Mouse (Mus musculus): ENCODE measurements around the gene Tom1l2. TPM values are rescaled to one million over a fixed set of nuclear protein-coding genes. Genes with fewer than 3 reads are reported as not detected.

Gene Tom1l2
- polyA plus RNA-seq, 1 experiment: 27.6 TPM

DNA sequence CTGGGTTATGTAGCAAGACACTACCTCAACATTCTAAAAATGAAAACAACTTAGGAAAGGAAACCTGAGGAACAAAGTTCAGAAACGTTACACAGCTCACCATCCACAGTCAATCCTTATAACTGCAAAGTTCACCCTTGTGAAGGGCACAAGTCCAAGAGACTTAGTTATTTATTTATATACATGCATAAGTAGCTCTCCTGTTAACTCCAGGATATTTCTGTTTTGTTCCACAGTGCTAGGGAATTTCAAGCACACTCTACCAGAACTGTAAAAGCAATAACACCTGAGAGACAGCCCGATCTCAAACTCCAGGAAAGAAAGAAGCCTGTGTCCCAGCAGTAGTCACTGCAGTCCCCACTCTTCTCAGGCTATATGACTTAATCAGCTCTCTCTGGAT lies 31.3 kb downstream of the Tom1l2 start:
- H3K4me1 ChIP-seq (ENCODE audit: control insufficient read depth, insufficient read depth, insufficient read length, low read length): peaks cover 3% of the 10 kb centered on the region
- H3K27ac ChIP-seq (replicated peaks; ENCODE audit: low read depth, low read length): no peak overlapping the region
- H3K4me3 ChIP-seq (ENCODE audit: insufficient read depth, low read depth, low read length): no peak overlapping the region

DNA sequence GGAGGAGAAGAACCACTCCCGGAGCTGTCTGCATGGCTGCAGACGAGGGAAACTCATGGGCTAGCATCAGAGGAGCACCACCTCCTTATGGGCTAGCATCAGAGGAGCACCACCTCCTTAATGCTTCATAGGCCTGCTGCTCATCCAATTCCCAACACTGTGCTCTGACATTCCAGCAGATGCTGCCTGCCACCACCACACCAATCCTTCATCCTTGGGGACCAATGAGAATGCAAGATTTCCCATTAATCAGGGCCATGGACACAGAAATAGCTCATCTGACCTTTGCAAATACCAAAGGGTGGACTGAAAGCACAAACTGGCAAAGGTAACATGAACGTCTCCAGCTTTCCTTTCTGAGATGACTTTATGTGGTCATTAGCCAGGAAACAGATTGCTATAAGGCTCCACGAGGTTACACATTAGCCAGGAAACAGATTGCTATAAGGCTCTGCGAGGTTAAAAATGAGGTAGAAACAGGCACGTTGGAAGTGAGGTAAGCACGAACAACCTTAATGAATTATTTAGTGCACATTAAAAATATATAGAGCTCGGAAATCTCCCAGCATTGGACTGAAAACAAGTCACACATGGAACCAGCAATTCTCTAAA lies 32.2 kb downstream of the Tom1l2 start:
- Histone ChIP-seq H3K27ac (replicated peaks; ENCODE audit: low read depth, low read length) (no peak overlapping the region), H3K4me1 (ENCODE audit: control insufficient read depth, insufficient read depth, insufficient read length, low read length) (peaks cover 3% of the 10 kb centered on the region), H3K4me3 (ENCODE audit: insufficient read depth, low read depth, low read length) (no peak overlapping the region)

DNA sequence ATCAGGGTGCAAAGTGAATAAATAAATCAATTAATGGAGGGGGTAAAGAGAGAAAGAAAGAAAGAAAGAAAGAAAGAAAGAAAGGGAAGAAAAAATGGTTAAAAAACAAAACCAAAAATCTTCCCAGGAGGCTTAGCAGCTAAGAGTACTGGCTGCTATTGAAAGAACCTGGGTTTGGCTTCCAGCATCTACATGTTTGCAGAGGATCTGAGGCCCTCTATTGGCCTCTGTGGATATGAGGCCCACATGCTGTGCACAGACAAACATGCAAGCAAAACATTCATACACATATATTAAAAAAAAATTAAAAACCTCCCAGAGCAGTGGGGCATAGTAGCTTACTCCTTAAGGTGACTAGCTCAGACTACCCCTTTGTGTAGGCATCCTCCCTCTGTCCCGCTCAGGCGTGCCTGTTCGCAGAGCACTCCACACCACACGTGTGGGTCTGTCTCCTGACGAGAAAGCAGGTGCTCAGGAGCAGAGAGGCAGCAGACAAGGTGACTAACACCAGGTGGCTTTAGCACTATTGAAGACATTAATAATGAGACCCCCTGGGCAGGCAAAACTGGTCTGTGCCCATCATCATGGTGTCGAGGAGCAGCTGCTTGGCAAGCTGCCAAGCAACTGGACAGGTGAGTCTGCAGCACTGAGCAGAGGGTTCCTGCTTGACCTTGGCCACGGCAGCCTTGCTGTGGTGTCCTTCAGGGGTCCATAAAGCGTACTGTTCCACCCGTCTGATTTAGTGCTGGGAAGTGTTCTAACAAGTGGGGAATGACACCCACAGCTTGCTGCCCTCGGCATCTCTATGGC lies 33.2 kb downstream of the Tom1l2 start:
- H3K4me3 ChIP-seq (ENCODE audit: insufficient read depth, low read depth, low read length): no peak overlapping the region
- H3K4me1 ChIP-seq (ENCODE audit: control insufficient read depth, insufficient read depth, insufficient read length, low read length): peaks cover 3% of the 10 kb centered on the region
- H3K27ac ChIP-seq (replicated peaks; ENCODE audit: low read depth, low read length): no peak overlapping the region

DNA sequence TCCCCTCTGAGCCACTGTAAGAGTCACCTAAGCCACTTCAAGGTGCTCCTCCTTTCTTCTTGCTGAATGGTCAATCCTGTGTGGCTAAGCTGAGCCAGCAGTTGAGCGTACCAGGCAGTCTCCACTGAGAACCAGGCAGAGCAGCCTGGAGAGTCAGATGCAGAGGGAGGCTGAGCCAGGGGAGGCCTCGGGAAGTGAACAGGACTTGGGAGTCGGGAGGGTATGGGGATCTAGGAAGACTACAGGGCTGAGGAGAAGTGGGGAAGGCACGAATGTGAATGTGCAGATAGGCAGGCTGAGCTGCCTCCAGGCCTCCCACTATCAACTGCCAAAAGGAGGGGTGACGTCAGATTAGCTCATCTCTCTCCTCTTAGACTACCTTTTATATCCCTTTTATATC lies 34.0 kb downstream of the Tom1l2 start:
- Histone ChIP-seq H3K27ac (replicated peaks; ENCODE audit: low read depth, low read length) (no peak overlapping the region), H3K4me1 (ENCODE audit: control insufficient read depth, insufficient read depth, insufficient read length, low read length) (peaks cover 3% of the 10 kb centered on the region), H3K4me3 (ENCODE audit: insufficient read depth, low read depth, low read length) (no peak overlapping the region)

DNA sequence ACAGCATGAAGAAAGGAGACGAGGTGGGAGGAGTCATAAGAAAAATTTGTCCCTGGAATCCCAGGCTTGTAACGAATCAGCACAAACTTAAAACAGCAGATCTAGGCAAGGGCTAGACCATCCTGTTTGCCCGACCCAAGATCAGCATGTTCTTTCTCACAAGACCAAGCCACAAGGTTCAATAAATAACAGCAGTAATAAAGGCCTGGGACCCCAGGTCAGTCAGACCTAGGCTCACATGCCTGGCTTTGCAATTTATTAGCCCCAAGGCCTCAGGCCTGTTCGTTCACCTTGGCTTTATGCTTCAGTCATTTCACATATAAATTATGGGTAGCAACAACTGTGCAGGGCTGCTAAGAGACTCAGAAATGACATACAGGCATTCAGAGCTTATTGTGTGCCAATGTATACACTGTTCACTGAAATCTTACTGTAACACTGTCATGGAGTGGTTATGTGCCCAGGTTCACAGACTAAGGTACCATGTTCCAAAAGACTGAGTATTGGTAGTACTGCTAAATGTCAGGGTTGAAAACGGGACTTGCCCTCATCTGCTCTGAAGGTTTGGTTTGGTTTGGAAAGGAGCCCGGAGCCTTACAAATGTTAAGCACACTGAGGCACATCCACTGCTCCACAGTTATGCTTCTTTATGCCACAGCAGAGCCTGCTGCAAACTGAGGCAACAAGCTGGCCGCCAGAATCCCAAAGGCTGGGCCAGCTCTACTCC lies 35.2 kb downstream of the Tom1l2 start:
- Histone ChIP-seq H3K4me3 (ENCODE audit: insufficient read depth, low read depth, low read length) (no peak overlapping the region), H3K27ac (replicated peaks; ENCODE audit: low read depth, low read length) (no peak overlapping the region), H3K4me1 (ENCODE audit: control insufficient read depth, insufficient read depth, insufficient read length, low read length) (peaks cover 3% of the 10 kb centered on the region)

DNA sequence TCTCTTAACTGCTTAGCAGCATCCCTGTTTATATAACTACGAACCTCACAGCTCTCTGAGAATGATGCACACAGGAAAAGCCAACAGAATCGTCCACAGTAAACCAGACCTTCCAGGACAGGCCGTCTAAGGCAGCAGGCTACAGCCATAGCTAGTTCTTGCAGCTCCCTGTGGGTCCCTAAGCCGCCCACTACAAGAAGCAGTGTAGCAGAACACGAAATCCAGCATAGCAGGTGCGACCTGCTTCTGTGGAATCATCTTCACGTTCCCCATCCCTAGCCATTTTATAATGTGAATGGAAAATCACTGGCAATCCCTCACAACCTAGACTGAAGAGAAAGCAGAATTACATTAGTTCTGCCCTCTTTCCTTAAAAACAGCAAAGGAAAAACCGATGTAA lies 35.8 kb downstream of the Tom1l2 start:
- Histone ChIP-seq H3K4me1 (ENCODE audit: control insufficient read depth, insufficient read depth, insufficient read length, low read length) (peaks cover 3% of the 10 kb centered on the region), H3K27ac (replicated peaks; ENCODE audit: low read depth, low read length) (no peak overlapping the region), H3K4me3 (ENCODE audit: insufficient read depth, low read depth, low read length) (no peak overlapping the region)

DNA sequence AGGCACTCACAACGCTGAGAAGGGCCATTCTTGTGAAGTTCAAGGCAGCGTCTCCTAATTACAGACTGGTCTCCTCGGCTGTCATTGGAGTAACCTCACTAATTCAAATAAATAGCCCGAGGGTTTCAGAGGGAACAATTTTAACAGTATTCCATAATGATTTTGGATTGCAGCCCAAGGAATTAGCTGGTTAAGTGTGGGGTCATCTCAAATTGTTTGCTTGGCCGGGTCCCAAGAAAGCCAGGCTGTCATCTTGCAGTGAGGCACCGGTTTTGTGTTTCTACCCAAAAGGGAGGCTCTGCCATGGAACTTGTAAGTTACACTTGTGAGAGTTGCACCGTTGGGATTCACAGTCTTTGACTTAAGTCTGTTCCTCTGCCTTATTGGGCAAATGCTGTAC lies 36.5 kb downstream of the Tom1l2 start:
- peaks cover 6% of the 10 kb centered on the region for H3K4me1 ChIP-seq (ENCODE audit: control insufficient read depth, insufficient read depth, insufficient read length, low read length)
- H3K27ac ChIP-seq (replicated peaks; ENCODE audit: low read depth, low read length): no peak overlapping the region
- no peak overlapping the region for H3K4me3 ChIP-seq (ENCODE audit: insufficient read depth, low read depth, low read length)

DNA sequence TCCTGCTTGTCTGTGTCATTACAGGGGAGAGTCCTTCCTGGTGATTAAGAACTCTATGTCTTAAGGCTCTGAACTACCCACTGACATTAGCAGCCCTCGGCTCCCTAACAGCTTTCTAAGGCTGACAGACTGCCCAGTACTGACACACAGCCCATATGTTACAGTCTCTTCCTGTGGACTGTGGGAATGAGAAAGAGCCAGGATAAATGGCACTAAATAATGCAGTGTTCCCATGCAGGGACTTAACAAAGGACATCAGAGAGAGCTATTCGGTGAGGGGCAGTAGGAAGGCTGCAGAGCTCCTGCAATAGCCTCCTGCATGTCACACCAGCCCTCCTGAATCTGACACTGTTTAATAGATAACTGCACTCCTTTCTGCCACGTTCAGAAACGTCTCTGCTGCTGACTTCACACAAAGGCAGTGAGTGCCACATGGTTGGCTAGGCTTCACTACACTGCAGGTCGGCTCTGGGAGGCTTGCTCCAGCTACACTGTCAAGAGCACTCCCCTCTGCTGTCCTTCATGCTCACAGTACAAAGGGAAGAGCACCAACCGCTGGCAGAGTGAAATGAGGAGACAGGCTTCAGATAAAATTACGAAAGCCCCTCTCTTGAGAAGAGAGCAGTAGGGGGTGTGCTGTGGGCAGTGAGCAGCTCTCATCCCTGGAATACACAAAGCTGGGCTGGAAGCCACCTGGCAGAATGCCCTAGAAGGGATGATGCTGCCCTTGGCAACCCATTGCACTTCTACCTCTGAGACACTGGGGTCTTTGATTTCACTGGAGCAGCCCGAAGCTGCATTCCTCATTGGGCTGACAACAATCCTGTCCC lies 41.5 kb downstream of the Tom1l2 start:
- H3K4me3 ChIP-seq (ENCODE audit: insufficient read depth, low read depth, low read length): no peak overlapping the region
- H3K4me1 ChIP-seq (ENCODE audit: control insufficient read depth, insufficient read depth, insufficient read length, low read length): peaks cover 19% of the 10 kb centered on the region
- H3K27ac ChIP-seq (replicated peaks; ENCODE audit: low read depth, low read length): no peak overlapping the region

DNA sequence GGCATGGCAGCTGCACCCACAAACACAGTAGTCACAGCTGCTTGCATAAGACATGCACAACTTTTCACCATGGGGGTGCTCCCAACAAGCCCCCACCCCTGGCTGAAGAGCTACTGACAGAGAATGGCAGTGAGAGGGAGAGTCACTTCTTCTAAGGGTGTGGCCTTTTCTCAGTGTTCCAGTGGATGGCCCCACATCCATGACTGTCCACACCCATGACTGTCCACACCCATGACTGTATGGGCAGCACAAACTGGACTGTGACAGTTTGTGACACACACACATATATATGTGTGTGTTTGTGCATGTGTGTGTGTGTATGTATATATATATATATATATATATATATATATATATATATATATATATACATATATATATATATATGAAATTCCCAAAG lies 42.8 kb downstream of the Tom1l2 start:
- no peak overlapping the region for H3K4me3 ChIP-seq (ENCODE audit: insufficient read depth, low read depth, low read length)
- H3K4me1 ChIP-seq (ENCODE audit: control insufficient read depth, insufficient read depth, insufficient read length, low read length): peaks cover 19% of the 10 kb centered on the region
- H3K27ac ChIP-seq (replicated peaks; ENCODE audit: low read depth, low read length): no peak overlapping the region

DNA sequence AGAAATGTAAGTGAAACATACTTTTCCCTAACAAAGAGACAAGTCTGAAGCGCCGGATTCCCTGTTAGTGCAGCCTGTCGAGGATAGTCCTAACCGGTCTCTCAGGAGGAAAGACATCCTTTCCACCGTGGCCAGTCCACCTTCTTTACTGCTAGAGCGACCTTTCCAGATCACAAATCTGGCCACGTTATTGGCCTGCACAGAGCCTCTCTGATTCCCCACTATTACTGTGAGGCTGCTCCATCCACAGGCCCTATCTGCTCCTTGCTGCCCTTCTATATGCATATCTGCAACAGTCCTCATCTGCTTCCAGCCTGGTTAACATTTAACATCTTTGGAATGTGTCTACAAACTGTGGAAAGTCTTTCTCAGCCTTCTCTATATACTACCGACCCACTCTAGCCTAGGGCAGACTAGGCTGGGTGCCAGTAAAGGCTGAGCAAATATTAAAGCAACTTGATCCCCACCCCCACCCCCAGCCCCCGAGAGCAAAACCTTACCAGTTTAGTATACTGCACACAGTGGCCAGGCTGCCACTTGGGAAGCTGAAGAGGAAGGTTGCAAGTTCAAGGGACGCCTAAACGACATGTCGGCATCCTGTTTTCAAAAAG lies 44.1 kb downstream of the Tom1l2 start:
- Histone ChIP-seq H3K4me1 (ENCODE audit: control insufficient read depth, insufficient read depth, insufficient read length, low read length) (peaks cover 19% of the 10 kb centered on the region), H3K27ac (replicated peaks; ENCODE audit: low read depth, low read length) (peak overlapping the region; percentile 51), H3K4me3 (ENCODE audit: insufficient read depth, low read depth, low read length) (no peak overlapping the region)

DNA sequence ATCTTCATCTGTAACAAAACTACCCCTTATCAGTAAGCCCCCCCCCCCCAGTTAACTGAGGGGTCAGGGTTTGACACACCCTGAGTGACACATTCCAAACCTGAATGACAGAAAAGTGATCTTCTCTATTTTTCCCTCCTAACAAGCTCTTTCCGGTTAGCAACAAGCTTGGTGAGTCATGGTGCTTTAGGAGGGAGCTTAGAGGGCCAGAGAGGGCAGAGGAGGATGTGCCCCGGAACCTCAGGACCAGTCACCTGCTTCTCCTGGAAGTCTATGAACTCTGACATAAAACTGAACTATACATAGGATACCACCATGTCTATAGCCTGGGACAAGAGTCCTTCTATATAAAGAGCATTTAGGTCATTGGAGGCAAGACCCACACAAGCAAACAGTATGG lies 44.6 kb downstream of the Tom1l2 start:
- no peak overlapping the region for H3K4me3 ChIP-seq (ENCODE audit: insufficient read depth, low read depth, low read length)
- H3K4me1 ChIP-seq (ENCODE audit: control insufficient read depth, insufficient read depth, insufficient read length, low read length): peaks cover 22% of the 10 kb centered on the region
- H3K27ac ChIP-seq (replicated peaks; ENCODE audit: low read depth, low read length): 0 out of 2 replicates have a peak overlapping the region, but pooled peaks have one; percentile 51

DNA sequence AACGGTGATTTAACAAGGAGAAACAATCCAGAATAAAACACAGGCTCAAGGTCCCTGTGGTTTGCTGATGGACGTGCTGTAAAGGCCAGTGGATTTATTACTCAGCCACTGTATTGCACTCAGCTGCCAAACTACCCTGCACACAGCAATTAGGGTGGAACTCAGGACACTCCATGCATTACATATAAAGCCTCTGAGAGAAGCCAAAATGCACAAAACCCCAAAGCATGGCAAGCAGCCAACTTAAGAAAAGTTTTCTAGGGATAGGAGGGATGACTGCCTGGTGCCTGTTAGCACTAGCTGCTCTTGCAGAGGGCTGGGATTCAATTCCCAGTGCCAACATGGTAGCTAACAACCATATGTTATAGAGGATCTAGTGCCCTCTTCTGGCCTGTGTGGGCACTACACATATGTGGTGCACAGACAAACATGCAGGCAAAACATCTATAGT lies 45.3 kb downstream of the Tom1l2 start:
- H3K4me1 ChIP-seq (ENCODE audit: control insufficient read depth, insufficient read depth, insufficient read length, low read length): peaks cover 26% of the 10 kb centered on the region
- no peak overlapping the region for H3K4me3 ChIP-seq (ENCODE audit: insufficient read depth, low read depth, low read length)
- H3K27ac ChIP-seq (replicated peaks; ENCODE audit: low read depth, low read length): no peak overlapping the region

DNA sequence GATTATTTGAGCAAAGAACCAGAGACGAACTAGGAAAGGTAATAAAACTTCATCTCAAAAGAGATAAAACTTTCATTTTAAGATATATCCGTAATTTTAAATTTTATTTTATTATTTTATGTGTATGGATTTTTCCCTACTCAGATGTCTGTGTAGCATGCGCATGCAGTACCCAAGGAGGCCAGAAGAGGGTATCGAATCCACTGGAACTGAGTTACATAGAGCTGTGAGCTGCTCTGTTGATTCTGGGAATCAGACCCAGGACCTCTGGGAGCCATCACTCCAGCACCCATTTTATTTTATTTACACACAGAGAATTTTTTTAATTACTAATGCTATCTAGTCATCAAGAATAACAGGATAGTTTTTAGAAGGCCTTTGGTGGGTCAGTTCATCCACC lies 45.9 kb downstream of the Tom1l2 start:
- H3K27ac ChIP-seq (replicated peaks; ENCODE audit: low read depth, low read length): no peak overlapping the region
- peaks cover 30% of the 10 kb centered on the region for H3K4me1 ChIP-seq (ENCODE audit: control insufficient read depth, insufficient read depth, insufficient read length, low read length)
- no peak overlapping the region for H3K4me3 ChIP-seq (ENCODE audit: insufficient read depth, low read depth, low read length)

DNA sequence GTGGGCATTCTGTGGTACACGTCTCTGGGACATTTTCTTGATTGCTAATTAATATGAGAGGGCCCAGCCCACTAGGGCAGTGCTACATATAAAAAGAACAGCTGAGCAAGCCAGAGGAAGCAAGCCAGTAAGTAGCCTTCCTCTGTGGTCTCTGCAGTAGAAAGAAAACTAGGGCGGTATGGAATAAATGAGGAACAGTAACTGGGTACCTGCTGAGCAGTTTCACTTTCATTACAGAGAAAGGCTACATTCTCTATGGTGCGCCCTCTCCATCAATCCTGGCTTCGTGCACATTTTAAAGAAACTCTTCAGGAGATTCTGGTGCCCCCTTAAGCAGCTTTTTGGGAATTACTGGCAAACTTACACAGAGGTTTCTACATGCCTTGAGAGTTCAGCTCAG lies 47.1 kb downstream of the Tom1l2 start:
- H3K27ac ChIP-seq (replicated peaks; ENCODE audit: low read depth, low read length): no peak overlapping the region
- no peak overlapping the region for H3K4me3 ChIP-seq (ENCODE audit: insufficient read depth, low read depth, low read length)
- H3K4me1 ChIP-seq (ENCODE audit: control insufficient read depth, insufficient read depth, insufficient read length, low read length): peaks cover 28% of the 10 kb centered on the region
